Mouse (Mus musculus): ENCODE measurements at regions not wholly inside any gene's neighbourhood (a gene's known extent, or its start where the extent isn't known, plus 50 kb on each side); places are given as distances from the start of the nearest gene placed in this dataset.

GRCm38 (mm10) chr12:16053735-16054134 is 237.0 kb upstream of the Trib2 start:
- TF ChIP-seq CTCF (conservative IDR thresholded peaks at IDR 0.05; ENCODE audit: low read length) (no peak), NANOG (IDR thresholded peaks at IDR 0.05; ENCODE audit: borderline replicate concordance, low read length) (no peak), POU5F1 (IDR thresholded peaks at IDR 0.05; ENCODE audit: borderline replicate concordance, low read length) (no peak)
- no peaks in the 10 kb centered on the region for H3K27me3 ChIP-seq (ENCODE audit: insufficient read depth, low read length)
- no peaks in the 10 kb centered on the region for H3K4me1 ChIP-seq (replicated peaks; ENCODE audit: low read depth, low read length)
- H3K4me3 ChIP-seq (replicated peaks; ENCODE audit: low read length), result no peak overlapping the region
- no peaks in the 10 kb centered on the region for H3K36me3 ChIP-seq (ENCODE audit: insufficient read depth, low read length)
- no peaks in the 10 kb centered on the region for H3K9me3 ChIP-seq (ENCODE audit: low read length)

GRCm38 (mm10) chr12:16052998-16053397 is 236.3 kb upstream of the Trib2 start:
- Histone ChIP-seq H3K4me1 (replicated peaks; ENCODE audit: low read depth, low read length) (no peaks in the 10 kb centered on the region), H3K36me3 (ENCODE audit: insufficient read depth, low read length) (no peaks in the 10 kb centered on the region), H3K9me3 (ENCODE audit: low read length) (no peaks in the 10 kb centered on the region), H3K27me3 (ENCODE audit: insufficient read depth, low read length) (no peaks in the 10 kb centered on the region), H3K4me3 (replicated peaks; ENCODE audit: low read length) (no peak overlapping the region)
- TF ChIP-seq POU5F1 (IDR thresholded peaks at IDR 0.05; ENCODE audit: borderline replicate concordance, low read length) (no peak), CTCF (conservative IDR thresholded peaks at IDR 0.05; ENCODE audit: low read length) (no peak), NANOG (IDR thresholded peaks at IDR 0.05; ENCODE audit: borderline replicate concordance, low read length) (no peak)

GRCm38 (mm10) chr12:16052353-16052752 is 235.6 kb upstream of the Trib2 start:
- TF ChIP-seq CTCF (conservative IDR thresholded peaks at IDR 0.05; ENCODE audit: low read length) (no peak), POU5F1 (IDR thresholded peaks at IDR 0.05; ENCODE audit: borderline replicate concordance, low read length) (no peak), NANOG (IDR thresholded peaks at IDR 0.05; ENCODE audit: borderline replicate concordance, low read length) (no peak)
- H3K9me3 ChIP-seq (ENCODE audit: low read length), result no peaks in the 10 kb centered on the region
- H3K4me3 ChIP-seq (replicated peaks; ENCODE audit: low read length), result no peak overlapping the region
- H3K27me3 ChIP-seq (ENCODE audit: insufficient read depth, low read length), result no peaks in the 10 kb centered on the region
- H3K36me3 ChIP-seq (ENCODE audit: insufficient read depth, low read length), result no peaks in the 10 kb centered on the region
- no peaks in the 10 kb centered on the region for H3K4me1 ChIP-seq (replicated peaks; ENCODE audit: low read depth, low read length)

- no peaks in the 10 kb centered on the region for H3K9me3 ChIP-seq (ENCODE audit: low read length)
- no peaks in the 10 kb centered on the region for H3K4me1 ChIP-seq (replicated peaks; ENCODE audit: low read depth, low read length)
- H3K4me3 ChIP-seq (replicated peaks; ENCODE audit: low read length), result no peak overlapping the region
- TF ChIP-seq POU5F1 (IDR thresholded peaks at IDR 0.05; ENCODE audit: borderline replicate concordance, low read length), result no peak
- TF ChIP-seq CTCF (conservative IDR thresholded peaks at IDR 0.05; ENCODE audit: low read length), result no peak
- no peak for TF ChIP-seq NANOG (IDR thresholded peaks at IDR 0.05; ENCODE audit: borderline replicate concordance, low read length)
- H3K27me3 ChIP-seq (ENCODE audit: insufficient read depth, low read length), result no peaks in the 10 kb centered on the region
- H3K36me3 ChIP-seq (ENCODE audit: insufficient read depth, low read length), result no peaks in the 10 kb centered on the region
Observed at GRCm38 (mm10) chr12:16051439-16051838, 234.7 kb upstream of the Trib2 start.

- no peak for TF ChIP-seq POU5F1 (IDR thresholded peaks at IDR 0.05; ENCODE audit: borderline replicate concordance, low read length)
- TF ChIP-seq NANOG (IDR thresholded peaks at IDR 0.05; ENCODE audit: borderline replicate concordance, low read length), result no peak
- TF ChIP-seq CTCF (conservative IDR thresholded peaks at IDR 0.05; ENCODE audit: low read length), result no peak
- H3K36me3 ChIP-seq (ENCODE audit: insufficient read depth, low read length), result no peaks in the 10 kb centered on the region
- no peaks in the 10 kb centered on the region for H3K4me1 ChIP-seq (replicated peaks; ENCODE audit: low read depth, low read length)
- no peaks in the 10 kb centered on the region for H3K9me3 ChIP-seq (ENCODE audit: low read length)
- no peaks in the 10 kb centered on the region for H3K27me3 ChIP-seq (ENCODE audit: insufficient read depth, low read length)
- H3K4me3 ChIP-seq (replicated peaks; ENCODE audit: low read length), result no peak overlapping the region
Observed at GRCm38 (mm10) chr12:16049545-16049944, 232.8 kb upstream of the Trib2 start.

- no peak for TF ChIP-seq CTCF (conservative IDR thresholded peaks at IDR 0.05; ENCODE audit: low read length)
- no peak for TF ChIP-seq NANOG (IDR thresholded peaks at IDR 0.05; ENCODE audit: borderline replicate concordance, low read length)
- TF ChIP-seq POU5F1 (IDR thresholded peaks at IDR 0.05; ENCODE audit: borderline replicate concordance, low read length), result no peak
- H3K4me3 ChIP-seq (replicated peaks; ENCODE audit: low read length), result no peak overlapping the region
- H3K27me3 ChIP-seq (ENCODE audit: insufficient read depth, low read length), result no peaks in the 10 kb centered on the region
- no peaks in the 10 kb centered on the region for H3K4me1 ChIP-seq (replicated peaks; ENCODE audit: low read depth, low read length)
- no peaks in the 10 kb centered on the region for H3K9me3 ChIP-seq (ENCODE audit: low read length)
- no peaks in the 10 kb centered on the region for H3K36me3 ChIP-seq (ENCODE audit: insufficient read depth, low read length)
Observed at GRCm38 (mm10) chr12:16046643-16047042, 229.9 kb upstream of the Trib2 start.

GRCm38 (mm10) chr12:16045791-16046494 is 229.2 kb upstream of the Trib2 start:
- TF ChIP-seq NANOG (IDR thresholded peaks at IDR 0.05; ENCODE audit: borderline replicate concordance, low read length) (no peak), CTCF (conservative IDR thresholded peaks at IDR 0.05; ENCODE audit: low read length) (no peak), POU5F1 (IDR thresholded peaks at IDR 0.05; ENCODE audit: borderline replicate concordance, low read length) (no peak)
- Histone ChIP-seq H3K9me3 (ENCODE audit: low read length) (no peaks in the 10 kb centered on the region), H3K4me3 (replicated peaks; ENCODE audit: low read length) (no peak overlapping the region), H3K27me3 (ENCODE audit: insufficient read depth, low read length) (no peaks in the 10 kb centered on the region), H3K36me3 (ENCODE audit: insufficient read depth, low read length) (no peaks in the 10 kb centered on the region), H3K4me1 (replicated peaks; ENCODE audit: low read depth, low read length) (no peaks in the 10 kb centered on the region)

GRCm38 (mm10) chr12:16043466-16044214 is 226.9 kb upstream of the Trib2 start:
- Histone ChIP-seq H3K36me3 (ENCODE audit: insufficient read depth, low read length) (no peaks in the 10 kb centered on the region), H3K4me3 (replicated peaks; ENCODE audit: low read length) (no peak overlapping the region), H3K4me1 (replicated peaks; ENCODE audit: low read depth, low read length) (no peaks in the 10 kb centered on the region), H3K9me3 (ENCODE audit: low read length) (no peaks in the 10 kb centered on the region), H3K27me3 (ENCODE audit: insufficient read depth, low read length) (no peaks in the 10 kb centered on the region)
- TF ChIP-seq NANOG (IDR thresholded peaks at IDR 0.05; ENCODE audit: borderline replicate concordance, low read length) (no peak), CTCF (conservative IDR thresholded peaks at IDR 0.05; ENCODE audit: low read length) (no peak)
